ENCODE assay signal across 10 mouse cellular contexts in the genomic region with DNA sequence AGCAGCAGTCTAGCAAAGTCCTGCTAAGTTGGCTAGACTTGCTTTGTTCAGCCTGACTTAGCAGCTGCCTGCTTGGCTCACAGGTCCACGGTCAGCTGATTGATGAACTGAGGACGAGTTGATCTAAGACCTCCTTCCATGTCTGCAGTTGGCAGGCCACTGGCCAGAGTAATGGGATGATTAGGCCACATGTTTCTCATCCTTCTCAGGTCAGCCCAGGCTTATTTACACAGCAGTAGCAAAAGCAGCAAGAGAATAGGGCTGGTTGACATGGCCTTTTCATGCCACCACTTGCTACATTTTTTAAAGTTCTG. TPM values are rescaled to one million over a fixed set of nuclear protein-coding genes. Genes with fewer than 3 reads are reported as not detected.
DNase-seq lines count a peak whose midpoint lies in the region; ATAC-seq and TF ChIP-seq lines count a peak whose summit lies in the region.
"Had no signal": no experiment of that assay in that cellular context is flagged by ENCODE, and none has a peak within 500 bp of the region (broad histone marks: within the 10 kb centered on the region; RNA-seq: fewer than 3 reads in every experiment).

No protein-coding gene starts in this region.

- TF ChIP-seq EP300 in stomach, postnatal 0 days (optimal IDR thresholded peaks at IDR 0.05): no peak

- H3K36me3 ChIP-seq in forebrain, embryonic 13.5 days (ENCODE audit: poor library complexity, severe bottlenecking): no peaks in the 10 kb centered on the region
- peaks cover 4% of the 10 kb centered on the region; the same call in 1 of the 2 replicates for H3K36me3 ChIP-seq in forebrain, embryonic 10.5 days (replicated peaks)
- no peaks in the 10 kb centered on the region for H3K36me3 ChIP-seq in limb, embryonic 13.5 days
- no peaks in the 10 kb centered on the region for H3K36me3 ChIP-seq in intestine, postnatal 0 days (ENCODE audit: control insufficient read depth, insufficient read depth)
- H3K36me3 ChIP-seq in stomach, postnatal 0 days (ENCODE audit: control insufficient read depth, insufficient read depth, low read length): no peaks in the 10 kb centered on the region

- no peaks in the 10 kb centered on the region for H3K9me3 ChIP-seq in forebrain, embryonic 13.5 days (replicated peaks)
- H3K9me3 ChIP-seq in forebrain, embryonic 10.5 days: no peaks in the 10 kb centered on the region
- H3K9me3 ChIP-seq in limb, embryonic 13.5 days: no peaks in the 10 kb centered on the region
- H3K9me3 ChIP-seq in intestine, postnatal 0 days (ENCODE audit: control insufficient read depth): no peaks in the 10 kb centered on the region
- H3K9me3 ChIP-seq in stomach, postnatal 0 days (ENCODE audit: control insufficient read depth, low read length): no peaks in the 10 kb centered on the region

- H3K4me2 ChIP-seq in forebrain, embryonic 13.5 days: no peak overlapping the region
- no peak overlapping the region for H3K4me2 ChIP-seq in limb, embryonic 13.5 days (replicated peaks)
- no peak overlapping the region for H3K4me2 ChIP-seq in intestine, postnatal 0 days (replicated peaks; ENCODE audit: low read depth)
- H3K4me2 ChIP-seq in stomach, postnatal 0 days (replicated peaks; ENCODE audit: low read depth): no peak overlapping the region
- H3K4me2 ChIP-seq: midbrain, embryonic 13.5 days had no signal

- peak; percentile 57; the same call in 1 of the 2 replicates for ATAC-seq in forebrain, embryonic 13.5 days
- peak; percentile 37; the same call in 1 of the 2 replicates for ATAC-seq in limb, embryonic 13.5 days (ENCODE audit: low FRiP score, low read depth)
- no peak for ATAC-seq in intestine, postnatal 0 days
- no peak for ATAC-seq in stomach, postnatal 0 days (ENCODE audit: low FRiP score, low TSS enrichment)
- ATAC-seq: midbrain, embryonic 13.5 days had no signal

- DNase-seq in forebrain, embryonic 10.5 days (ENCODE audit: extremely low spot score, low spot score): no peak
- peak; percentile 70 for DNase-seq in 3T3-L1 (ENCODE audit: low read depth, low spot score)
- peak; percentile 28 for DNase-seq in gastrocnemius, postnatal 25 days
- DNase-seq in adrenal gland, postnatal 25 days: no peak
- DNase-seq in stomach, postnatal 0 days (ENCODE audit: low spot score): no peak
- DNase-seq: B cell, adult 2 months had no signal

- no peak for TF ChIP-seq CTCF in intestine, postnatal 0 days (IDR thresholded peaks at IDR 0.05; ENCODE audit: low read depth)
- TF ChIP-seq CTCF in stomach, postnatal 0 days (IDR thresholded peaks at IDR 0.05; ENCODE audit: low read depth): no peak

- 0 out of 2 replicates have a peak, but pooled peaks cover 3% of the 10 kb centered on the region for H3K4me1 ChIP-seq in forebrain, embryonic 13.5 days
- no peaks in the 10 kb centered on the region for H3K4me1 ChIP-seq in forebrain, embryonic 10.5 days
- H3K4me1 ChIP-seq in limb, embryonic 13.5 days: peaks cover 5% of the 10 kb centered on the region; the same call in 1 of the 2 replicates
- H3K4me1 ChIP-seq in intestine, postnatal 0 days (replicated peaks; ENCODE audit: control insufficient read depth, insufficient read depth, low read length): no peaks in the 10 kb centered on the region
- no peaks in the 10 kb centered on the region for H3K4me1 ChIP-seq in stomach, postnatal 0 days (replicated peaks; ENCODE audit: control insufficient read depth, insufficient read depth)
- H3K4me1 ChIP-seq: midbrain, embryonic 13.5 days had no signal

- H3K4me3 ChIP-seq in forebrain, embryonic 13.5 days: no peak overlapping the region
- no peak overlapping the region for H3K4me3 ChIP-seq in forebrain, embryonic 10.5 days
- H3K4me3 ChIP-seq in limb, embryonic 13.5 days: no peak overlapping the region
- no peak overlapping the region for H3K4me3 ChIP-seq in intestine, postnatal 0 days (ENCODE audit: low read depth, low read length)
- no peak overlapping the region for H3K4me3 ChIP-seq in stomach, postnatal 0 days (ENCODE audit: low read depth, low read length)
- H3K4me3 ChIP-seq: midbrain, embryonic 13.5 days had no signal

- H3K27ac ChIP-seq in forebrain, embryonic 13.5 days: no peak overlapping the region
- H3K27ac ChIP-seq in forebrain, embryonic 10.5 days: no peak overlapping the region
- H3K27ac ChIP-seq in limb, embryonic 13.5 days: peak overlapping the region; percentile 22; the same call in 1 of the 2 replicates
- no peak overlapping the region for H3K27ac ChIP-seq in intestine, postnatal 0 days (ENCODE audit: low read depth, low read length)
- no peak overlapping the region for H3K27ac ChIP-seq in stomach, postnatal 0 days (replicated peaks)
- H3K27ac ChIP-seq: midbrain, embryonic 13.5 days had no signal

- no peaks in the 10 kb centered on the region for H3K27me3 ChIP-seq in forebrain, embryonic 13.5 days
- no peaks in the 10 kb centered on the region for H3K27me3 ChIP-seq in forebrain, embryonic 10.5 days (ENCODE audit: poor library complexity, severe bottlenecking)
- no peaks in the 10 kb centered on the region for H3K27me3 ChIP-seq in limb, embryonic 13.5 days
- H3K27me3 ChIP-seq in intestine, postnatal 0 days (replicated peaks; ENCODE audit: control insufficient read depth, insufficient read depth, low read length): no peaks in the 10 kb centered on the region
- H3K27me3 ChIP-seq in stomach, postnatal 0 days (ENCODE audit: control insufficient read depth, insufficient read depth, low read length): no peaks in the 10 kb centered on the region
- H3K27me3 ChIP-seq: midbrain, embryonic 13.5 days had no signal

- no peak overlapping the region for H3K9ac ChIP-seq in forebrain, embryonic 13.5 days
- no peak overlapping the region for H3K9ac ChIP-seq in limb, embryonic 13.5 days
- no peak overlapping the region for H3K9ac ChIP-seq in intestine, postnatal 0 days (ENCODE audit: low read depth, low read length)
- no peak overlapping the region for H3K9ac ChIP-seq in stomach, postnatal 0 days (ENCODE audit: low read length)
- H3K9ac ChIP-seq: midbrain, embryonic 13.5 days had no signal

- 58% methylated on average over 2 of the region's 2 CpGs for WGBS in forebrain, embryonic 13.5 days
- 77% methylated on average over 2 of the region's 2 CpGs for WGBS in forebrain, embryonic 10.5 days
- 14% methylated on average over 2 of the region's 2 CpGs for WGBS in limb, embryonic 13.5 days
- WGBS in intestine, postnatal 0 days: 51% methylated on average over 2 of the region's 2 CpGs
- WGBS in stomach, postnatal 0 days: 34% methylated on average over 2 of the region's 2 CpGs

RNA-seq across cellular contexts. Expression of gene Fbxo30, which starts 24.9 kb away (rescaled TPM):
- 30.7 and 33.4 TPM in 2 replicates for polyA plus RNA-seq in forebrain, embryonic 13.5 days (2015; fragmentation: Nextera tagmentation; extraction: Ambion mirVana)
- polyA plus RNA-seq in forebrain, embryonic 10.5 days (2016; fragmentation: Nextera tagmentation; extraction: Ambion mirVana): 49.5 and 53.1 TPM in 2 replicates
- total RNA-seq in gastrocnemius, postnatal 25 days (2021): 10 to 100 TPM; 12.8 to 16.1 TPM
- 45.1 and 46.1 TPM in 2 replicates for polyA plus RNA-seq in limb, embryonic 13.5 days (2015; fragmentation: Nextera tagmentation; extraction: Ambion mirVana)
- 23.3 and 26.2 TPM in 2 replicates for total RNA-seq in adrenal gland, postnatal 25 days (2021)
- polyA plus RNA-seq in intestine, postnatal 0 days (2015; fragmentation: Nextera tagmentation; extraction: Ambion mirVana): 8.7 and 8.9 TPM in 2 replicates
- 12.6 and 13.0 TPM in 2 replicates for polyA plus RNA-seq in stomach, postnatal 0 days (2015; fragmentation: Nextera tagmentation; extraction: Ambion mirVana)

RNA-seq across cellular contexts. Expression of gene Epm2a, which starts 37.2 kb away (rescaled TPM):
- polyA plus RNA-seq in forebrain, embryonic 13.5 days (2015; fragmentation: Nextera tagmentation; extraction: Ambion mirVana): 0.30 and 0.36 TPM in 2 replicates
- 0.46 and 0.52 TPM in 2 replicates for polyA plus RNA-seq in forebrain, embryonic 10.5 days (2016; fragmentation: Nextera tagmentation; extraction: Ambion mirVana)
- 10 to 100 TPM; 58.6 to 69.4 TPM for total RNA-seq in gastrocnemius, postnatal 25 days (2021)
- polyA plus RNA-seq in limb, embryonic 13.5 days (2015; fragmentation: Nextera tagmentation; extraction: Ambion mirVana): 0.37 and 0.40 TPM in 2 replicates
- 9.5 and 15.1 TPM in 2 replicates for total RNA-seq in adrenal gland, postnatal 25 days (2021)
- polyA plus RNA-seq in intestine, postnatal 0 days (2015; fragmentation: Nextera tagmentation; extraction: Ambion mirVana): 0.14 and 0.85 TPM in 2 replicates
- polyA plus RNA-seq in stomach, postnatal 0 days (2015; fragmentation: Nextera tagmentation; extraction: Ambion mirVana): 0.54 and 0.58 TPM in 2 replicates

Comparison
In these comparisons a context has a peak if more than half of its experiments do, and no peak if none do; other contexts are left out.
1. ATAC-seq: peak in forebrain, embryonic 13.5 days (single experiment) and limb, embryonic 13.5 days (single experiment); none in intestine, postnatal 0 days (single experiment) and stomach, postnatal 0 days (single experiment).
2. DNase-seq: peak in 3T3-L1 (single experiment) and gastrocnemius, postnatal 25 days (single experiment); none in forebrain, embryonic 10.5 days (single experiment), adrenal gland, postnatal 25 days (single experiment) and stomach, postnatal 0 days (single experiment).